Mouse (Mus musculus): ENCODE data around the gene Arfgef2. TPM values are rescaled to one million over a fixed set of nuclear protein-coding genes. Genes with fewer than 3 reads are reported as not detected.
"Not testable (repeated sequence)": the region's sequence is repeated elsewhere in the genome, so short reads cannot be mapped to it uniquely, and the experiment has no call there.

The Arfgef2 gene
- total RNA-seq, 2 experiments from 2014 or later: 62.3 to 66.2 TPM

DNA sequence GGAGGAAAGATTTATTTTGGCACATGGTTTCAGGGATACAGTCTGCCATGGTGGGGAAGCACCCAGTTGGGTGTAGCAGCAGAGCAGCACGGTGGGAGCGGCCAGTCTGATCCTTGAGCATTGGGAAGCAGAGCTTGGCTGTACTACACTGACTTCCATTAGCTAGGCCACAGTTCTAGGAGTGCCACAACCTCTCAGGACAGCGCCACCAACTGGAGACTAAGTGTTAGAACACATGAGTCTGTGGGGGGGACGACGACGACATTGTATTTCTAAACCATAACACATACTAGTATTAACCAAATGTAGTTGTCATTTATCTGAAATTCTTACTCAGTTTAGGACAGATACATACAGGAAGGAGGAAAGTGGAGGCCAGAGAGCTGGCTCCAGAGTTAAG, 21.0 kb upstream of the Arfgef2 start:
- H3K27ac ChIP-seq: no peak overlapping the region
- intact Hi-C loops (cut with DNase I): loop anchor here (5.0 kb wide), 1 partner anchor 697 kb away; no protein-coding TSS in a partner anchor

DNA sequence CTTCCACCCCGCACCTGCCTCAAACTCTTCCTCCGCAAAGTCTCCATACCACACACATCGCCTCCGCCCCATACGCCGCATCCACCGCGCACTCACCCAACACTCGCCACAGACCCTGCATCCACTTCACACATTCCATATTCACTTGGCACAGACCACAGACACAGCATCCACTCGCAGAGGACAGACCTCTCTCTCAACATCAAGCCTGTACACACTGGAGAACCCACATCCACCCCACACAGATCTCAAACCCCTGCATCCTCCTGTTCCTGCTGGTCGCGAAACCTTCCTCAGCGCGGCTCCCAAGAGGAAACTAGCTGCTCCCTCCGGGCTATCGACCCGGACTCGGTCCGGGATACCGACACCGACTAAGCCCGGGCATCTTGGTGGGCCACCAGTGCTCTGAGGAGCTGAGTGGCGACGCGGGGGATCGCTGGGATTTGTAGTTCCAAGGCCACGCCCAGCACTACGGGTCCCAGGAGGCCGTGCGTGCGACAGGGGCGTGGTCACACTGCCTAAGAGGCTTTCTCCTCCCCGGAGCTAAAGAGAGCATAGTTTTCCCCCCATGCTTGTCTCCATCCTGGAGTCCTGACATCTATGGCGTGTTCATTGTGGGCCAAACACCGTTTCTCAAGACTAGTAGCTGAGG, 18.9 kb upstream of the Arfgef2 start:
- intact Hi-C loops (cut with DNase I): loop anchor here (5.0 kb wide), 1 partner anchor 794 kb away; the partner anchor contains the start of gene Ncoa3
- TF ChIP-seq CTCF (IDR thresholded peaks at IDR 0.05): peak; percentile 19; the same call in 1 of the 2 replicates
- H3K27ac ChIP-seq: peak overlapping the region; percentile 92
- peak overlapping the region; percentile 54 for H3K4me3 ChIP-seq
- DNase-seq (ENCODE audit: extremely low spot score in 1 of 2, low spot score in 2 of 2): peak; percentile 92 to 93

More for the DNA sequence above, 21.0 kb upstream of the Arfgef2 start:
- peak; percentile 29 for TF ChIP-seq CTCF (IDR thresholded peaks at IDR 0.05)
- DNase-seq (ENCODE audit: extremely low spot score in 1 of 2, low spot score in 2 of 2): no peak
- H3K4me3 ChIP-seq: no peak overlapping the region

DNA sequence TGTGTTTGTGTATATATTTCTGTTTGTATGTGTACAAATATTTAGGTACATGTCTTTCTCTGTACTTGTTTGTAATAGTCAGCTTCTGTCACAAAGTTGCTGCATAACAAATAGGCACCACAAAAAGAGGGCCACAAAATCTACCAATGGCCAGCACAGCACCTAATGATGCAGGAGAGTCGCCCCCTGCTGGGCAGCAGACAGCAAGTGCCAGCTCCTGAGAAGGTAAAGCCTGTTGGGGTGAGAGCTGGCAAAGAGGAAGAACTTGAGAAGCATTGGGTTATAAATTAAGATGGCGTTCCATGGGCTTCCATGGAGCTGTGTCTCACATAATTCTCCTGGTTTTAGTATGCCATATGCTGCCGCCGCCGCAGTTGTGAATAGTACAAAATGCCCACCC, 13.7 kb upstream of the Arfgef2 start:
- TF ChIP-seq CTCF (IDR thresholded peaks at IDR 0.05): peak; percentile 41
- intact Hi-C loops (cut with DNase I): no loop called here
- DNase-seq (ENCODE audit: extremely low spot score in 1 of 2, low spot score in 2 of 2): no peak
- Histone ChIP-seq H3K4me3 (no peak overlapping the region), H3K27ac (no peak overlapping the region)

DNA sequence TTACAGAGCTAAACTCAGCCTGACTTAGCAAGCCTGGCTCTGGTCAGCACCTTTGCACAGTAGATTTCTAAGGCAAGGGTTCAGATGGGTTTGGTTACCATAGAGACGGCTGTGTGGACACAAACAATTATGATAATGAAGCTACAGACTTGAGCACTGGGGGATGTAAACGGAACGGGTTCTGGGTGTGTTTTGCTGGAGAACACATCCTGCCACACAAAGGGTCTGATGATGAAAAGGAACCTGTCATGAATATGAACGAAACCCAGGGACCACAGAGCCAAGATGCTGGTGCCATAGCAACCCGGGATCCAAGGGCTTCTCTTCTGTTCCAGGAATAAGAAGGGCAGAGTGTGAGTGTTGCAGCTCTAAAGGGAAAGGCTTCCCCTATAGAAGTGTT, 13.0 kb upstream of the Arfgef2 start, which contains the start of gene Trp53rkb:
Gene Trp53rkb, plus strand, starts transcription at position 177 of the 400 bp plus-strand sequence.
- Histone ChIP-seq H3K27ac (peak within 1 kb of the TSS; percentile 80), H3K4me3 (peak within 1 kb of the TSS; percentile 64)
- intact Hi-C loops (cut with DNase I): no loop called here
- no peak for DNase-seq (ENCODE audit: extremely low spot score in 1 of 2, low spot score in 2 of 2)
- no peak for TF ChIP-seq CTCF (IDR thresholded peaks at IDR 0.05)

DNA sequence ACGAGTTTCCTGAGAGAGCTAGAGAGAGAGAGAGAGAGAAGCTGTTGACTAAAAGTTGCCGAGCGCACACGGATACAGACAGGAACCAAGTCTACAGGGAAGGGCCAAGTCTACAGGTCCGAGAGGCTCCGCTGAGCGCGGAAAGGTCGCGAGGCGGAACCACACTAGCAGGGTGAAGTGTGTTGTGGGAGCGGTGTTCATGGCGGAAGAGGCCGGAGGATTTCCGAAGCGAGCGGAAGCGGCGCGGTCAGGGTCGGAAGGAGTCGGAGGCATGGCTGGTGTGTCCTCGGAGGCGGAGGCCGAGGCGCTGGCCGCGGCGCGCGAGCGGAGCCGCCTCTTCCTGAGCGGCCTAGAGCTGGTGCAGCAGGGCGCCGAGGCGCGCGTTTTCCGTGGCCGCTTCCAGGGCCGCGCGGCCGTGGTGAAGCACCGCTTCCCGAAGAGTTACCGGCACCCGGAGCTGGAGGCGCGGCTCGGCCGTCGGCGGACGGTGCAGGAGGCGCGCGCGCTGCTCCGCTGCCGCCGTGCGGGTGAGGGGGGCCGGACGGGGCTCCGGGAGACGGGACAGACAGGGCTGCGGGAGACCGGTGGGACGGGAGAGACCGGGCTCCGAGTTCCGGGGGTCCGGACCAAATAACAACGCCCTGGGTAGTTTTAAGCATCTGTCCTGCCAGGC, 11.7 kb upstream of the Arfgef2 start:
- Histone ChIP-seq H3K4me3 (peak overlapping the region; percentile 64), H3K27ac (peak overlapping the region; percentile 80)
- intact Hi-C loops (cut with DNase I): not testable (repeated sequence)
- peak; percentile 81 to 84 for DNase-seq (ENCODE audit: extremely low spot score in 1 of 2, low spot score in 2 of 2)

DNA sequence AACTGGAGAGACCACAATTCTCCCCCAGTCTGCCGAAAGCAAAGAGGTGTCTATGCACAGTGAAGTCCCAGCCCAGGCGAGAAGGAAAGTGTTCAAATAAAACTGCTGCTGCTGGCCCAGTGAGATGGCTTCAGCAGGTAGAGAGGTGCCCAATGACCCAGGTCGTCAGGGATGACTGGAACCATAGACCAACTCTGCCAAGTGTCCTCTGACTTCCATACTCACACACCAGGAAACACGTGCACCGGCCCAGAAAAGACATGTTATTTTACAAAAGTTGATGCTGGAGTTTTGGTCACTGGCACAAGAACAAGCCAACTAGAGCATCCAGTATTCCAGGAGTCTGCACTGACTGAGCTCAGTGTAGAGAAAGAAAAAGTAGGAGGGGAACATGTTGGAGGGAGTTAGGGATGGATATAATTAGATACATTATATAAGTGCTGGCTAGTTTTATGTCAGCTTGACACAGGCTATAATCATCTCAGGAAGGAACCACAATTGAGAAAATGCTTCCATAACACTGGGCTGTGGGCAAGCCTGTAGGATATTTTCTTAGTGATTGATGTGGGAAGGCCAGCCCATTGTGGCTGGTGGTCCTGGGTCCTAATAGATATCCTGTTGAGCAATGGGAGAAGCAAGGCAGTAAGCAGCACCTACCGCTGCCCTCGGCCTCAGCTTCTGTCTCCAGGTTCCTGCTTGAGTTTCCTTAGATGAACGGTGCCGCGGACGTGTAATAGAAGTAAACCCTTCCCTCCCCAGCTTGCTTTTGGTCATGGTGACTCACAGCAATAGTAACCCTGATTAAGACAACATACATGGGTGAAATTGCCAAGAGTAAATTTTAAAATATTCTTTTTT, 5.5 kb upstream of the Arfgef2 start:
- intact Hi-C loops (cut with DNase I): no loop called here
- Histone ChIP-seq H3K4me3 (peak overlapping the region; percentile 3; the same call in 1 of the 2 replicates), H3K27ac (peak overlapping the region; percentile 94)
- no peak for TF ChIP-seq CTCF (IDR thresholded peaks at IDR 0.05)
- no peak for DNase-seq (ENCODE audit: extremely low spot score in 1 of 2, low spot score in 2 of 2)

DNA sequence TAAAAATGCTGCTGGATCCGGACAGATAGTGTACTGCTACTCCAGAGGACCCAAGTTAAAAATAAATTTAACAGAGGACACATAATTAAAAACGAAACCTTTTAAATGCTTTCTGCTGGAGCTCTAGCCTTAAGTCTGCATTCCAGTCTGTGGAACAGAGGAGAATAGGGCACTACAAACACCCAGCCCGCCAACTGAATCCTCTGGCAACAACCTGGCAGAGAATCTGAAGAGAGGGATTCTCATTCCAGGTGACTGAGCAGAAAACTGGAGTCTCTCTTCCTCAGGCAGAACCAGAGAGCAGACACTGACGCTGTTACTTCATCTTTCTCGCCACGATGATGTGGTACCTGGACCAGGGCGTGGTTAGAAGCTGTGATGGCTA, 4.9 kb upstream of the Arfgef2 start:
- Histone ChIP-seq H3K27ac (peak overlapping the region; percentile 94), H3K4me3 (peak overlapping the region; percentile 3; the same call in 1 of the 2 replicates)
- intact Hi-C loops (cut with DNase I): no loop called here
- no peak for DNase-seq (ENCODE audit: extremely low spot score in 1 of 2, low spot score in 2 of 2)
- no peak for TF ChIP-seq CTCF (IDR thresholded peaks at IDR 0.05)

DNA sequence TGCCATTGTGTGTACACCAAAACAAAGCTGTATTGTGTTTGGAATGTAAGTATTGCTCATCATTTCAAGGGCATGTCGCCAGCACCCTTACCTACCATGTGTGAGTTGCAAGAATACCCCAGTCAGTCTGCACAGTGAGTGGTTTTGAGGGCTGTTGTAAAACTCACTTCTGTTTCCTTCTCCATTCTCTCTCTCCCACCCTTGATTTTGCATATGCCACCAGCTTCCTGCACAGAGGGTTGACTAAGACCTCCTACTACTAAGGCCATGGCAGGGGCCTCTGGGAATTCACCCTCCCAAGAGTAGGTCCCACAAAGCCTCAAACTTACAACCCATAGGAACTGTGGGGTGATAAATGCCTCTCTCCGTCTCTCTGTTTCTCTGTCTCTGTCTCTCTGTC, 4.0 kb upstream of the Arfgef2 start:
- DNase-seq (ENCODE audit: extremely low spot score in 1 of 2, low spot score in 2 of 2): no peak
- intact Hi-C loops (cut with DNase I): no loop called here
- H3K27ac ChIP-seq: 0 out of 2 replicates have a peak overlapping the region, but pooled peaks have one; percentile 94
- no peak overlapping the region for H3K4me3 ChIP-seq
- TF ChIP-seq CTCF (IDR thresholded peaks at IDR 0.05): no peak

DNA sequence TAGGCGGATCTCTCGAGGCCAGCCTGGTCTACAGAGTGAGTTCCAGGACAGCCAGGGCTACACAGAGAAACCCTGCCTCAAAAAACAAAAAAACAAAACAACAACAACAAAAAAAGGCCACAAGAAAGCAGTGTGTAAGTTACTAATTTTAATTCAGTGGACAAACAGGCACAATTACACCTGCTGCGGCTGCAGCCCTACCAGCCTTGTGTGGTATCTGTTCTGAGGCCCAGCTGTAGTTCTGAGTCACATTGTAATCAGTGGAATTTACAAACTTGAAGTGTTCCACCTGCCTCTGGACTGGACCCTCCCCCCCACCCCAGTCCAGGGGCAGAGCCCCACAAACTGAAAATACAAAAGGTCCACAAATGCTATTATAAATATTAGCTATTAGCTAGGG, 2.1 kb upstream of the Arfgef2 start:
- Histone ChIP-seq H3K27ac (no peak overlapping the region), H3K4me3 (no peak overlapping the region)
- intact Hi-C loops (cut with DNase I): no loop called here
- no peak for TF ChIP-seq CTCF (IDR thresholded peaks at IDR 0.05)
- no peak for DNase-seq (ENCODE audit: extremely low spot score in 1 of 2, low spot score in 2 of 2)

DNA sequence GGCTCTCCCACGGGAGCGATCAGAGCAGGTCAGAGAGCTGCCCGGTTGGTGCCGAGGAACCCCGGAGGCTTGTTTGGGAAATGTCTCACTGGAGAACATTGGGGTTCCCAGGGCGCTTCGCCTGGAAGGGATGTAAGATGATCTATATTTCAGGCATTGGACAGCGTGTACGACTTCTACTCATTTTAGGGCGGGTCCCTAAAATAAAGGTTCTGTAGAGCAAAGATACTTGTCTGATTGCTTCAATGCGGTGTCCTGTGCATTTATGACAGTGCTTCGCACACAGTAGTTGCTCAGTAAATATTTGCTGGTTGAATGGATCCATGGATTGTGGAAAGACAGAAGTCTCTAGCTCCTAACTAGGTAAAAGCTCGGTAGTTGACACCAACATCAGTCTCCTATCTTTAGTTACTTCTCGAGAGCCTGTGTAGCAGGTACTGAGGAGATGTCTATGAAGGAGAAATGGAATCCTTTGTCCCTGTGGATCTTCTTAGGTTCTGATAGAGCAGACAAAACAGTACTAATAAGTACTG, 851 bp downstream of the Arfgef2 start:
- peak overlapping the region; percentile 89 for H3K27ac ChIP-seq
- H3K4me3 ChIP-seq: peak overlapping the region; percentile 61
- intact Hi-C loops (cut with DNase I): no loop called here
- no peak for TF ChIP-seq CTCF (IDR thresholded peaks at IDR 0.05)
- DNase-seq (ENCODE audit: extremely low spot score in 1 of 2, low spot score in 2 of 2): no peak

DNA sequence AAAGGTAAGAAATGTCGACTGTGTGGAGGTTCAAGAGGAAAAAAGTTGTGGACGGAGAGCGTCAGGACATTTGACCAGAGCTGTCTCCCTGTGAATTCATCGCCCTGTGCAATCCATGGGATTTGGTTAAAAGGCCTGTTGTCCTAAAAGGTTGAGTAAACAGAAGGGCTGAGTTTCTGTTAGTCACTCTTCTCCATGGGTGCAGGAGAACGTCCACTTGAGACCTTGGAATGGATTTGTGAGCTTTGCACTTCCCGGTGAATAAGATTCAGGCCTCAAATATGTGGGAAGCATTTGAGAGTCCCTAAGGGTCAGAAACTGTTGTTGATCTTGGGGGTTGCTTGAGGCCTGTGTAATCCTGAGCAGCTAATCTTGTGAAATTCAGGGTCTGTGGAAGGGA, 1.4 kb downstream of the Arfgef2 start:
- Histone ChIP-seq H3K27ac (no peak overlapping the region), H3K4me3 (peak overlapping the region; percentile 61; the same call in 1 of the 2 replicates)
- TF ChIP-seq CTCF (IDR thresholded peaks at IDR 0.05): no peak
- DNase-seq (ENCODE audit: extremely low spot score in 1 of 2, low spot score in 2 of 2): no peak
- intact Hi-C loops (cut with DNase I): no loop called here
